Mouse (Mus musculus) MEL (cell line): ENCODE data around the gene Defb41.

Experiments
- MYC ChIP-seq: IDR thresholded peaks from 2 replicates; pipeline ENCODE4 v1.6.1; 2011; ENCODE audit warnings: low read depth, mild to moderate bottlenecking, low read length, improper control_type of control experiment, moderate library complexity
- ZKSCAN1 ChIP-seq: IDR thresholded peaks from 2 replicates; pipeline ENCODE4 v1.6.1; 2012; ENCODE audit warnings: low read depth, mild to moderate bottlenecking, inconsistent platforms, low read length, improper control_type of control experiment, moderate library complexity

DNA sequence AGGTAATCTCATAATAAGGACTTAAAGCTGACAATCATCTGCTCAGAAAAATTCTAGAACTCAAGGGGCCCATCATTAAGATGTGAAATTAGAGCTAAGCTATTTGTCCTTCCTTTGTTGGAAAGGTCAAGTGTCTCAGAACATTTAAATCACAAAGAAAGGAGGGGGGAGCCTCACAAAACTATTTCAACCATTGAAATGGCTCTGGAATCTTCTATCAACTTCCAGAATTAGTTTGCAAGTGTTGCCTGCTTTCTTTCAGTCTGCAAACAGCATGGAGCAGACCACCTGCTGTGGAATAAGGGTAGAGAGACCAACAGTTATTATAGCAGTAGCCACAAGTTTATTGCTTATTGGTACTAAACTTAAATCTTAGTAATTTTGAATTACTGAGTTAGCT is 22.4 kb upstream of the Defb41 start:
- TF ChIP-seq ZKSCAN1 (no peak), MYC (no peak)
